Mouse (Mus musculus) cerebellum, adult 2 months (tissue): ENCODE data around the gene Adcy6. TPM values are rescaled to one million over a fixed set of nuclear protein-coding genes. Genes with fewer than 3 reads are reported as not detected.

ENCODE experiments used
- DNase-seq, 2 experiments: peaks; one replicate each; pipeline ENCODE4 v3.0.0; 2021
- H3K27ac ChIP-seq: fragments of 200-500 bp; 2 replicates; pipeline ENCODE4 v1.5.1; 2012; ENCODE audit warnings: low read length, control low read depth, inconsistent platforms; ENCODE audit not compliant: insufficient read depth
- H3K27me3 ChIP-seq: fragments of 200-500 bp; 2 replicates; pipeline ENCODE4 v1.6.1; 2012; ENCODE audit warnings: inconsistent platforms, mild to moderate bottlenecking, low read length, moderate library complexity; ENCODE audit not compliant: control insufficient read depth, insufficient read depth
- H3K4me1 ChIP-seq: fragments of 200-500 bp; 2 replicates; pipeline ENCODE4 v1.6.1; 2011; ENCODE audit warnings: low read length; ENCODE audit not compliant: control insufficient read depth, insufficient read depth
- H3K4me3 ChIP-seq: fragments of 200-500 bp; replicated peaks from 2 replicates; pipeline ENCODE3; 2011; ENCODE audit warnings: mild to moderate bottlenecking, low read depth, low read length, control low read depth; ENCODE audit not compliant: insufficient read depth
- CTCF ChIP-seq: fragments of 200-500 bp; IDR thresholded peaks from 2 replicates; pipeline ENCODE4 v1.5.1; 2011; ENCODE audit warnings: low read depth, mild to moderate bottlenecking, control low read depth, low read length, moderate library complexity, borderline replicate concordance; ENCODE audit not compliant: insufficient read depth
- POLR2A ChIP-seq: fragments of 200-500 bp; IDR thresholded peaks from 2 replicates; pipeline ENCODE4 v1.6.1; 2011; ENCODE audit warnings: low read length, control low read depth, borderline replicate concordance; ENCODE audit not compliant: insufficient read depth
- WGBS: fragments of 180-500 bp; shearing (Covaris S2); methylation state at CpG from one replicate; pipeline ENCODE4 v1.1.7; 2018; 5-methylcytosine and 5-hydroxymethylcytosine counted together
- polyA plus RNA-seq: library from polyadenylated mRNA; depleted of rRNA; stranded (reverse); fragments of >200 nt; gene quantifications from 2 replicates; pipeline ENCODE4 v1.2.3, GENCODE M21; 2012

Gene Adcy6
- polyA plus RNA-seq, 1 experiment: 31.3 TPM

DNA sequence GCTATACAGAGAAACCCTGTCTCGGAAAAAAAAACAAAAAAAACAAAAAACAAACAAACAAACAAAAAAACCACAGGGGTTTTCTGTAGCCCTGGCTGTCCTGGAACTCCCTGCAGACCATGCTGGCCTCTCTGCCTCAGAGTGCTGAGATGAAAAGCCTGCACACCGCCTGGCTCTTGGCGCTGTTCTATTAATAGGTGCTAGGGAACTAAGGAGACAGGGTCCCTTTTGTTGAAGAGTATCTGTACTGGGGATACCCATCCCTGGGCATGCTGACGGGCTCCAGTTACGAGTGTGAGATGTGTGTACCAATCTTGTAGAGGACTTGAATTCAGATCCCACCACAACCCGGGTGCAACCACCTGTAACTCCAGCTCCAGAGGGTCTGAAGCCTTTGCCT is 5.9 kb upstream of the Adcy6 start:
- peaks cover 4% of the 10 kb centered on the region; the same call in 1 of the 2 replicates for H3K4me1 ChIP-seq
- TF ChIP-seq CTCF: no peak
- TF ChIP-seq POLR2A: no peak
- H3K27me3 ChIP-seq: no peaks in the 10 kb centered on the region
- 78% methylated on average over 6 of the region's 6 CpGs for WGBS
- no peak for DNase-seq
- no peak overlapping the region for H3K27ac ChIP-seq
- H3K4me3 ChIP-seq: no peak overlapping the region

DNA sequence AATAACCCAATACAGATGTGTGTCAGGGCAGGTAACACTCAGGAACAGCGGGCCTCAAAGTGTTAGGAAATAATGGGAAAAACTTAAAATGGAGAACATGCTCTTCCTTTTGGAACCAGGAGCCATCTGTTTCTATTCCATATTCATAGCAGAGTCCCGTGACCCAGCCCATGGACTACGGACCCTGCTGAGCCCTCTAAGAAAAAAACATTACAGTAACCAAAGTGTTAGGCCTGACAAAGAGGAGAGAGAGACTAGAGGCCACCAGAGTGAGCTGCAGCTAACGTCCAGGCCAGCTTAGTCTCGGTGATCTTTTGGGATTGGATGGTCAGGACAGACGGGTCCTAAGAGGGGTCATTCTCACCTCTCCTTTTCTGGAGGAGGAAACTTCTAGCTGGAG is 5.1 kb upstream of the Adcy6 start:
- peaks cover 7% of the 10 kb centered on the region for H3K4me1 ChIP-seq
- H3K27me3 ChIP-seq: no peaks in the 10 kb centered on the region
- no peak overlapping the region for H3K27ac ChIP-seq
- no peak for DNase-seq
- no peak overlapping the region for H3K4me3 ChIP-seq
- WGBS: 60% methylated on average over 6 of the region's 6 CpGs
- TF ChIP-seq POLR2A (no peak), CTCF (no peak)

- no peak overlapping the region for H3K4me3 ChIP-seq
- TF ChIP-seq POLR2A (no peak), CTCF (no peak)
- no peaks in the 10 kb centered on the region for H3K27me3 ChIP-seq
- 11% methylated on average over 9 of the region's 9 CpGs for WGBS
- DNase-seq: peak; percentile 66 to 80
- H3K4me1 ChIP-seq: peaks cover 7% of the 10 kb centered on the region
- H3K27ac ChIP-seq: no peak overlapping the region
Observed at GRCm38 (mm10) chr15:98614551-98614950, 4.7 kb upstream of the Adcy6 start.

- Histone ChIP-seq H3K4me3 (no peak overlapping the region), H3K27ac (no peak overlapping the region), H3K4me1 (peaks cover 7% of the 10 kb centered on the region), H3K27me3 (no peaks in the 10 kb centered on the region)
- DNase-seq: no peak
- 99% methylated on average over 3 of the region's 3 CpGs for WGBS
- TF ChIP-seq CTCF (no peak), POLR2A (no peak)
Observed at GRCm38 (mm10) chr15:98612229-98612628, 2.4 kb upstream of the Adcy6 start.

GRCm38 (mm10) chr15:98610131-98610633 is 306 bp upstream of the Adcy6 start:
- 6% methylated on average over 12 of the region's 12 CpGs for WGBS
- no peak for TF ChIP-seq CTCF
- TF ChIP-seq POLR2A: no peak
- DNase-seq: no peak
- H3K4me3 ChIP-seq: peak overlapping the region; percentile 85
- H3K27ac ChIP-seq: no peak overlapping the region
- H3K27me3 ChIP-seq: no peaks in the 10 kb centered on the region
- peaks cover 7% of the 10 kb centered on the region for H3K4me1 ChIP-seq

- peaks cover 3% of the 10 kb centered on the region; the same call in 1 of the 2 replicates for H3K4me1 ChIP-seq
- no peak for TF ChIP-seq CTCF
- TF ChIP-seq POLR2A: no peak
- peak in 1 of 2 experiments; percentile 42 for DNase-seq
- H3K4me3 ChIP-seq: peak overlapping the region; percentile 85
- no peak overlapping the region for H3K27ac ChIP-seq
- H3K27me3 ChIP-seq: no peaks in the 10 kb centered on the region
- WGBS: 2% methylated on average over 16 of the region's 26 CpGs
Observed at GRCm38 (mm10) chr15:98608784-98609250, 1.1 kb downstream of the Adcy6 start.

DNA sequence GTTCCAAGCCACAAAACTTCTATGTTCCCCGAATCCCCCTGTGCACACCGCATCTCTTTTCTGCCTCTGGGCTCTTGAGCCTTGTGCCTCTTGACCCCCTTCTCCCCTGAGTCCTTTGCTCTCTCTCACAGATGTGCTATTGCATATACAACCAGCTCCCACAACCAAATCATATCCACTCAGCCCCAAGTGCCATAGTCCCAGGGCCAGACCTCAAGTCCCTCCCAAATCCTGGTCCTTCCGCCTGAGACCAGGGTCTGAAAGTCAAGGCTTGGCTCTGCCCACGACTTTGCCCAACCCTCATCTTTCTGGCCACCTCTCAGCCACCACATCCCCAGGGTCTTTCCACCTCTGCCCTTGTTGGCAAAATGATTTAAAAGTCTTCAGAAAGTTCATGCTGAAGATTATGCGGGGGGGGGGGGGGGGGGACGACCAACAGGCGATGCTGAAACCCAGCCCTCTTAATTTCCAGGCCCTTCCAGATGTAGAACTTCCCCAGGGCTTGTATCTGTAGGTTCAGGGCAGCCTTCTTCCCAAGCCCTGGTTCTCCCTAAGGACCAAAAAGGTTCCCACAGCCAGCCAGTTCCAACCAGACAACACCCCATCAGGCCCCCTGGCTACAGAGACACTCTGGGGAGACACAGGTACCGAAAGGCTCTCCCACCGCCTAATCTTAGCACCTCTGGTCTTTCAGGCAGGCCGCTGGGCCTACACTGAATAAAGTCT is 1.7 kb downstream of the Adcy6 start:
- WGBS: 33% methylated on average over 10 of the region's 10 CpGs
- H3K4me1 ChIP-seq: peaks cover 8% of the 10 kb centered on the region; the same call in 1 of the 2 replicates
- no peak for DNase-seq
- no peaks in the 10 kb centered on the region for H3K27me3 ChIP-seq
- no peak for TF ChIP-seq POLR2A
- no peak for TF ChIP-seq CTCF
- H3K4me3 ChIP-seq: peak overlapping the region; percentile 85
- no peak overlapping the region for H3K27ac ChIP-seq

- no peak overlapping the region for H3K27ac ChIP-seq
- no peaks in the 10 kb centered on the region for H3K27me3 ChIP-seq
- DNase-seq: no peak
- H3K4me3 ChIP-seq: no peak overlapping the region
- TF ChIP-seq CTCF: no peak
- no peak for TF ChIP-seq POLR2A
- WGBS: 42% methylated on average over 4 of the region's 4 CpGs
- H3K4me1 ChIP-seq: peaks cover 9% of the 10 kb centered on the region; the same call in 1 of the 2 replicates
Observed at GRCm38 (mm10) chr15:98607557-98607956, 2.3 kb downstream of the Adcy6 start.
